Mouse (Mus musculus) CH12F3 (cell line): Measurements from ENCODE around the gene Fam234a.
"Not testable (repeated sequence)": the region's sequence is repeated elsewhere in the genome, so short reads cannot be mapped to it uniquely, and the experiment has no call there.

Experiments used
- in situ Hi-C: fragments of 300-500 bp; cut with MboI; formaldehyde crosslinking; loops from 2 replicates; pipeline ENCODE4 v1.14.3; 2020; ENCODE audit warnings: low sequenced_read_pairs

Fam234a gene

DNA sequence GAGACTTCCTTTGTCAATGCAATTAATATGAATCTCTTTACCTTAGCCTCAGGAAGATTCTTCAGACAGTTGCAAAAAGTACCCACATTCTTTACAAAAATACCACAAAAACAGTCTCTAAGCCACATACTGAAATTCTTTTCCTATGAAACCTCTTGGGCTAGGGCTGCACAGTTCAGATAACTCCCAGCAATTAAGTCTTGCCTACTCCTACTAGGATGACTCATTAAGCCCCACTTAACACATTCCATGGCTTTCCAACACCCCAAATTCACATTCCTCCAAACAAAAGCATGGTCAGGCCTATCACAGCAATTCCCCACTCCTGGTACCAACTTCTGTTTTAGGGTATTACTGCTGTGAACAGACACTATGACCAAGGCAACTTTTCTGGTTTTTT, 65.4 kb downstream of the Fam234a start:
- in situ Hi-C loops, result no loop called here

GRCm38 (mm10) chr17:26175248-26175647, 68.8 kb downstream of the Fam234a start:
- in situ Hi-C loops, result not testable (repeated sequence)

DNA sequence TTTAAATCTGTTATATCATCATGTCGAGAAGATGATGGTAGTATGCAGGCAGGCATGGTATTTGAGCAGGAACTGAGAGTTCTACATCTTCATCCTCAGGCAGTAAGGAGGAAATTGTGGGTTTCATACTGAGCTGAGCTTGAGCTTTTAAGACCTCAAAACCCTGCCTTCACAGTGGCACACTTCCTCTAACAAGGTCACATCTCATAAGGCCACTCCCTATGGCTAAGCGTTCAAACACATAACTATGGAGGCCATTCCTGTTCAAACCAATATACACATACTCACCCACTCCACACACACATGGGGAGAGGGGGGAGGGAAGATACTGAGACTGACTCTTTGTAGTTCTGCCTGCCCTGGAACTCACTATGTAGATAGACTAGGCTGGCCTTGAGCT, 76.0 kb downstream of the Fam234a start:
- in situ Hi-C loops, result no loop called here

GRCm38 (mm10) chr17:26162736-26163135, 81.3 kb downstream of the Fam234a start:
- in situ Hi-C loops, result no loop called here
